Mouse (Mus musculus) midbrain, embryonic 13.5 days (tissue): Measurements from ENCODE around the gene Grin2d. TPM values are rescaled to one million over a fixed set of nuclear protein-coding genes. Genes with fewer than 3 reads are reported as not detected.
"Not testable (repeated sequence)": the region's sequence is repeated elsewhere in the genome, so short reads cannot be mapped to it uniquely, and the experiment has no call there.

Experiments used
- ATAC-seq: fragments of 200-750 bp; cut with Nextera tagmentation; 2 replicates; pipeline ENCODE4 v1.8.0; 2017; ENCODE audit warnings: mild to moderate bottlenecking, moderate TSS enrichment, moderate library complexity
- H3K27ac ChIP-seq: fragments of 300-500 bp; sonication (generic); 2 replicates; pipeline ENCODE4 v1.5.1; 2015; ENCODE audit warnings: inconsistent platforms, mild to moderate bottlenecking, moderate library complexity
- H3K27me3 ChIP-seq: fragments of 300-500 bp; sonication (generic); 2 replicates; pipeline ENCODE4 v1.6.1; 2015; ENCODE audit warnings: mild to moderate bottlenecking, inconsistent platforms
- H3K36me3 ChIP-seq: fragments of 300-500 bp; sonication (generic); 2 replicates; pipeline ENCODE4 v1.6.1; 2015; ENCODE audit warnings: mild to moderate bottlenecking, inconsistent platforms
- H3K4me1 ChIP-seq: fragments of 300-500 bp; sonication (generic); replicated peaks from 2 replicates; pipeline ENCODE4 v1.6.1; 2015; ENCODE audit warnings: inconsistent platforms
- H3K4me2 ChIP-seq: fragments of 300-500 bp; sonication (generic); replicated peaks from 2 replicates; pipeline ENCODE4 v1.6.1; 2015; ENCODE audit warnings: moderate library complexity, mild to moderate bottlenecking, inconsistent platforms
- H3K4me3 ChIP-seq: fragments of 300-500 bp; sonication (generic); replicated peaks from 2 replicates; pipeline ENCODE4 v1.5.1; 2015; ENCODE audit warnings: mild to moderate bottlenecking, inconsistent platforms
- H3K9ac ChIP-seq: fragments of 300-500 bp; sonication (generic); replicated peaks from 2 replicates; pipeline ENCODE4 v1.6.1; 2015; ENCODE audit warnings: mild to moderate bottlenecking, inconsistent platforms
- H3K9me3 ChIP-seq: fragments of 300-500 bp; sonication (generic); 2 replicates; pipeline ENCODE4 v1.6.1; 2016; ENCODE audit warnings: mild to moderate bottlenecking, inconsistent platforms
- WGBS: fragments of 180-500 bp; shearing (Covaris S2); methylation state at CpG from one replicate; pipeline ENCODE4 v1.1.7; 2015; 5-methylcytosine and 5-hydroxymethylcytosine counted together
- polyA plus RNA-seq: library from polyadenylated mRNA; unstranded; fragments of >200 nt; fragmentation: Nextera tagmentation; extraction: Ambion mirVana; gene quantifications from 2 replicates; pipeline ENCODE4 v1.2.1, GENCODE M21; 2015

Grin2d gene
- polyA plus RNA-seq = 1.2 and 1.3 TPM in 2 replicates

DNA sequence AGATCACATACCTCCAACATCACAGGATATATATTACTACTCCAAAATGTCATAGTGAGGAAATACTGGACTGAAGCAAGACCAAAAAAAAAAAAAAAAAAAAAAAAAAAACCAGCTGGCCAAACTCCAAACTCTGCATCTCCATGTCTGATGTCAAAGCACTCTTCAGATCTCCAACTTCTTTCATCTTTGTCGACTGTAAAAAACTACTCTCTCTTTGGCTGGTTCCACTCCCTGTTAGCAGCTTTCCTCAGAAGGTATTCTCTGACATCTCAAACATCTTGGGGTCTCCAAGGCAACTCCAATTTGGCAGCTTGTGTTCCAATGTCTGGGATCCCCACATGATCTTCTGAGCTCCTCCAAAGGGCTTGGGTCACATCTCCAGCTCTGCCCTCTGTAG lies at the start of gene Grin2d:
Gene Grin2d, minus strand, starts transcription at position 101 of the 400 bp plus-strand sequence.
- peaks cover 85% of the 10 kb centered on the region for H3K36me3 ChIP-seq
- H3K27ac ChIP-seq, H3K4me3 ChIP-seq, H3K9me3 ChIP-seq, H3K9ac ChIP-seq, H3K27me3 ChIP-seq, ATAC-seq, H3K4me2 ChIP-seq: not testable (repeated sequence)
- 94% methylated on average over 1 of the region's 1 CpGs for WGBS
- H3K4me1 ChIP-seq = peaks cover 18% of the 10 kb centered on the region

GRCm38 (mm10) chr7:45924429-45924816 lies 46.2 kb upstream of the Grin2d start:
- Histone ChIP-seq H3K27ac (no peak overlapping the region), H3K4me2 (peak overlapping the region; percentile 63), H3K27me3 (peaks cover 22% of the 10 kb centered on the region), H3K36me3 (no peaks in the 10 kb centered on the region), H3K9me3 (0 out of 2 replicates have a peak, but pooled peaks cover 6% of the 10 kb centered on the region), H3K4me1 (peaks cover 11% of the 10 kb centered on the region), H3K4me3 (0 out of 2 replicates have a peak overlapping the region, but pooled peaks have one; percentile 6), H3K9ac (no peak overlapping the region)
- ATAC-seq = 0 out of 2 replicates have a peak, but pooled peaks have one; percentile 12
- 12% methylated on average over 14 of the region's 14 CpGs for WGBS

DNA sequence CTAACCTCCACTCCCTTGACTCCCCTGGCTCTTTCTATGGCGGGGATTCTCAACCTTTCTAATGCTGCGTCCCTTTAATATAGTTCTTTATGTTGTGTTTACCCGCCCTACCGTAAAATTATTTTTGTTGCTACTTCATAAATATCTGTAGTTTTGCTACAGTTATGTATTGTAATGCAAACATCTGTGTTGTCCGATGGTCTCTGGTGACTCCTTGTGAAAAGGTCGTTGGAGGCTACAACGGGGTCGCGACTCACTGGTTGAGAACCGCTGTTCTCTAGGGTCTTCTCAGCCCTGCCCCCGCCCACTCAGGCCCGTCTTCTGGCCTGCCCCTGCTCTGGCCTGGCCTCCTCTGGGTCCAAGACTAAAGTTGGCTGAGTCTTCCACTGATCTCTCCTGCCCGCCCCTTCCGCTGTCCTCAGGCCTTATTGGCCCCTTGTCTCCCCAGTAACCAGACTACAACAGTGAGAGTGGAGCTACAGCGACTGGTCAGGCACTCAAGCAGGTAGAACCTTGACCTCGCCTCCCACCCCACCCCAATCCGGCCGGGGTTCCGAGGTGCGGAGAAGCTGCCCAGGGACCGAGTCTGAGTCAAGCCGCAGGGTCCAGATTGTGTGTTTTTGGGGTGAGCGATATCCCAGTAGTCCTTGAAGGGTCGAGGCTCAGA lies 45.7 kb upstream of the Grin2d start, which contains the start of gene Ccdc114:
Gene Ccdc114, plus strand, starts transcription at position 311 of the 667 bp plus-strand sequence.
- H3K4me2 ChIP-seq = peak within 1 kb of the TSS; percentile 63
- peak within 1 kb of the TSS; percentile 73 for H3K27ac ChIP-seq
- H3K9ac ChIP-seq = peak within 1 kb of the TSS; percentile 50
- 0 out of 2 replicates have a peak, but pooled peaks cover 6% of the 10 kb centered on the region for H3K9me3 ChIP-seq
- no peaks in the 10 kb centered on the region for H3K36me3 ChIP-seq
- peak; percentile 51 for ATAC-seq
- peaks cover 9% of the 10 kb centered on the region for H3K4me1 ChIP-seq
- peaks cover 22% of the 10 kb centered on the region for H3K27me3 ChIP-seq
- peak within 1 kb of the TSS; percentile 46 for H3K4me3 ChIP-seq
- 4% methylated on average over 24 of the region's 24 CpGs for WGBS

- peaks cover 8% of the 10 kb centered on the region for H3K4me1 ChIP-seq
- peak overlapping the region; percentile 63 for H3K4me2 ChIP-seq
- peak; percentile 90 for ATAC-seq
- peaks cover 19% of the 10 kb centered on the region for H3K27me3 ChIP-seq
- peak overlapping the region; percentile 73 for H3K27ac ChIP-seq
- H3K9ac ChIP-seq = peak overlapping the region; percentile 50
- WGBS = under 1% methylated on average over 37 of the region's 37 CpGs
- H3K36me3 ChIP-seq = no peaks in the 10 kb centered on the region
- H3K4me3 ChIP-seq = peak overlapping the region; percentile 46
- 0 out of 2 replicates have a peak, but pooled peaks cover 6% of the 10 kb centered on the region for H3K9me3 ChIP-seq
These were observed 45.0 kb upstream of the Grin2d start for GRCm38 (mm10) chr7:45922928-45923761.

- peaks cover 13% of the 10 kb centered on the region; the same call in 1 of the 2 replicates for H3K27me3 ChIP-seq
- ATAC-seq = no peak
- H3K9ac ChIP-seq = peak overlapping the region; percentile 50; the same call in 1 of the 2 replicates
- H3K4me1 ChIP-seq = peaks cover 17% of the 10 kb centered on the region
- H3K4me2 ChIP-seq = peak overlapping the region; percentile 63; the same call in 1 of the 2 replicates
- H3K9me3 ChIP-seq = 0 out of 2 replicates have a peak, but pooled peaks cover 2% of the 10 kb centered on the region
- no peak overlapping the region for H3K4me3 ChIP-seq
- H3K27ac ChIP-seq = peak overlapping the region; percentile 73; the same call in 1 of the 2 replicates
- 88% methylated on average over 12 of the region's 12 CpGs for WGBS
- H3K36me3 ChIP-seq = no peaks in the 10 kb centered on the region
These were observed 43.9 kb upstream of the Grin2d start for GRCm38 (mm10) chr7:45921950-45922600.

- peak within 1 kb of the TSS; percentile 11; the same call in 1 of the 2 replicates for H3K9ac ChIP-seq
- peaks cover 25% of the 10 kb centered on the region for H3K4me1 ChIP-seq
- H3K4me2 ChIP-seq = no peak within 1 kb of the TSS; the same call in 1 of the 2 replicates
- H3K4me3 ChIP-seq = no peak within 1 kb of the TSS; the same call in 1 of the 2 replicates
- no peaks in the 10 kb centered on the region for H3K9me3 ChIP-seq
- no peaks in the 10 kb centered on the region for H3K36me3 ChIP-seq
- ATAC-seq = no peak
- WGBS = 56% methylated on average over 9 of the region's 9 CpGs
- 0 out of 2 replicates have a peak within 1 kb of the TSS, but pooled peaks have one; percentile 73 for H3K27ac ChIP-seq
- peaks cover 13% of the 10 kb centered on the region; the same call in 1 of the 2 replicates for H3K27me3 ChIP-seq
These were observed 43.1 kb upstream of the Grin2d start, which contains the start of gene Emp3 for GRCm38 (mm10) chr7:45921242-45921621. Gene Emp3, minus strand, starts transcription at chr7:45921404.

DNA sequence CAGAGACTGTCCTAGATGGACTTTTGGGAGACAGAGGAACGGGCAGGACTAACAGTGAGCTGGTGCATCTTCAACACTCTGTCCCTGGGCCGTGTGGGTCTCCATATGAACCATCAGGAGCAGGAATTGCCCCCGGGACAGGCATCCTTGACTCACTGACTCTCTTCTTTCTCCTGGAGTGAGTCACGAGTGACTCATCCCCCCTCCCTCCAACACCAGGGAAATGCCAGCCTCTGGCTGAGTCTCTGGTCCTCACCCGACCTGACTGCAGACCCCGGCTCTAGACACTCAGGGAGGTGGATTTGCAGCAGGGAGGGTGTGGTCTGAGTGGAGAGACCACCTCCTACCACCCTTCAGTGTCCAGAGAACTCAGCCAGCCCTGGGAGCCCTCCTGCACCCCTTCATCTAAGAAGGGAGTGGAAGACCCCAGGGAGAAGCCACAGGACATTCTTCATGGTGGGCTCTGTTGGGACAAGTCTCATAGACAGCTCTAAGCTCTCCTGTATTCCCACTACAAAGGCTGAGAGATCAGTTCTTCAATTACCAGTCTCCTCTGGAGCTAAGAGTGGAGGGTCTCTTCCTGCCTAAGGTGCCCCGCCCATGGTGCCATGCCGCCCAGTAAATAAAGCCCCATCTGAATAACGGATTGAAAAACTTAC lies 42.5 kb upstream of the Grin2d start:
- H3K9me3 ChIP-seq = no peaks in the 10 kb centered on the region
- H3K9ac ChIP-seq = peak overlapping the region; percentile 11; the same call in 1 of the 2 replicates
- no peak overlapping the region for H3K4me2 ChIP-seq
- no peaks in the 10 kb centered on the region for H3K36me3 ChIP-seq
- no peak for ATAC-seq
- peaks cover 13% of the 10 kb centered on the region; the same call in 1 of the 2 replicates for H3K27me3 ChIP-seq
- 54% methylated on average over 9 of the region's 9 CpGs for WGBS
- no peak overlapping the region; the same call in 1 of the 2 replicates for H3K4me3 ChIP-seq
- peaks cover 30% of the 10 kb centered on the region for H3K4me1 ChIP-seq
- no peak overlapping the region for H3K27ac ChIP-seq

DNA sequence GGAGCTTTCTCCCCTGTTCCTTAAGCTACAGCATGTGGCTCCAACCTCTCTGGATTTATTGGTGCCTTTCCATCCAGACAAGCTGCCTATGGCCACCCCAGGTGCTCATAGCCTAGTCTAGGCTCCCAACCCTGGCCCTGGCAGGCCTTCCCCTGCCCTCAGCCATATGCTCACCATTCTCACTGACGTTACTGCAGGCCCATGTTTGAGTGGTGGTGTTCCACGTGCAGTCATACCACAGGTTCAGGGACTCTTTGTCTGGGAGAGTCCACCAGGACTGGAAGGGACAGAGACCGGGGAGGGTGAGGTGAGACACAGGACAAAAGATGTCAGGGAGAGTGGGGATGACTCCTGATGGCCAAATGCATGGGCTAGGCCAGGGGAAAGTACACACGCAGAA lies 41.6 kb upstream of the Grin2d start:
- WGBS = 78% methylated on average over 4 of the region's 4 CpGs
- Histone ChIP-seq H3K9ac (0 out of 2 replicates have a peak overlapping the region, but pooled peaks have one; percentile 11), H3K27ac (no peak overlapping the region), H3K27me3 (peaks cover 13% of the 10 kb centered on the region; the same call in 1 of the 2 replicates), H3K4me3 (no peak overlapping the region), H3K4me2 (no peak overlapping the region), H3K36me3 (no peaks in the 10 kb centered on the region), H3K4me1 (peaks cover 30% of the 10 kb centered on the region), H3K9me3 (no peaks in the 10 kb centered on the region)
- ATAC-seq = no peak

- peaks cover 13% of the 10 kb centered on the region; the same call in 1 of the 2 replicates for H3K27me3 ChIP-seq
- H3K4me2 ChIP-seq = no peak overlapping the region
- H3K4me3 ChIP-seq = no peak overlapping the region
- H3K9me3 ChIP-seq = no peaks in the 10 kb centered on the region
- no peak for ATAC-seq
- WGBS = 69% methylated on average over 14 of the region's 14 CpGs
- no peaks in the 10 kb centered on the region for H3K36me3 ChIP-seq
- H3K4me1 ChIP-seq = peaks cover 30% of the 10 kb centered on the region
- no peak overlapping the region for H3K9ac ChIP-seq
- no peak overlapping the region for H3K27ac ChIP-seq
These were observed 41.0 kb upstream of the Grin2d start for GRCm38 (mm10) chr7:45919083-45919671.

GRCm38 (mm10) chr7:45917926-45918325 lies 39.7 kb upstream of the Grin2d start:
- Histone ChIP-seq H3K9ac (peak overlapping the region; percentile 63), H3K27ac (peak overlapping the region; percentile 76; the same call in 1 of the 2 replicates), H3K4me2 (no peak overlapping the region), H3K9me3 (no peaks in the 10 kb centered on the region), H3K36me3 (0 out of 2 replicates have a peak, but pooled peaks cover 4% of the 10 kb centered on the region), H3K4me3 (no peak overlapping the region), H3K27me3 (peaks cover 13% of the 10 kb centered on the region; the same call in 1 of the 2 replicates), H3K4me1 (peaks cover 30% of the 10 kb centered on the region)
- no peak for ATAC-seq
- WGBS = 90% methylated on average over 15 of the region's 15 CpGs
